Mouse (Mus musculus) adrenal gland, postnatal 14 days (tissue): ENCODE measurements at regions not wholly inside any gene's neighbourhood (a gene's known extent, or its start where the extent isn't known, plus 50 kb on each side); places are given as distances from the start of the nearest gene placed in this dataset.

Experiments
- DNase-seq: peaks from one replicate; pipeline ENCODE4 v3.0.0; 2021; ENCODE audit warnings: mixed read lengths

- DNase-seq = peak; percentile 34
Measured at GRCm38 (mm10) chr4:89446156-89446716, 135.4 kb upstream of the Cdkn2b start.

- no peak for DNase-seq
Measured at GRCm38 (mm10) chr4:89445214-89446155, 134.6 kb upstream of the Cdkn2b start.

- DNase-seq = no peak
Measured at GRCm38 (mm10) chr4:89442526-89442925, 131.7 kb upstream of the Cdkn2b start.

DNA sequence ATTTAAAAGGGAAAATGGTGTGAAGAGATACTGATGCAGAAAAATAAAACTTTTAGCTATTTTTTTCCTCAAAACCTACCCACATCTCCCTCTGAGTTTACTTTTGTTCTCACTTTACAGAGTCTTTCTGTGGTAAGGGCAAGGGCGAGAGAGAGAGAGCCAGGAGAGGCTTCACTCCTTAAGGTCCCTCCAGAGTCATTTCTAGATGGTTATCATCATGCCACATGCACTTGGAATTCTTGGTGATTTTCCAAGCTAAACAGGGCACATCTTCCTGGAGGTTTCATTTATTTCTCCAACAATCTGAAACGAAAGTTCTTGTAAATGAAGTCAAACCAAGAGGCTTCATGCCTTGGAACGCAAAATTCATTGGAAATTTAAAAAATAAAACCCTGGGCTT, 130.0 kb upstream of the Cdkn2b start:
- no peak for DNase-seq

DNA sequence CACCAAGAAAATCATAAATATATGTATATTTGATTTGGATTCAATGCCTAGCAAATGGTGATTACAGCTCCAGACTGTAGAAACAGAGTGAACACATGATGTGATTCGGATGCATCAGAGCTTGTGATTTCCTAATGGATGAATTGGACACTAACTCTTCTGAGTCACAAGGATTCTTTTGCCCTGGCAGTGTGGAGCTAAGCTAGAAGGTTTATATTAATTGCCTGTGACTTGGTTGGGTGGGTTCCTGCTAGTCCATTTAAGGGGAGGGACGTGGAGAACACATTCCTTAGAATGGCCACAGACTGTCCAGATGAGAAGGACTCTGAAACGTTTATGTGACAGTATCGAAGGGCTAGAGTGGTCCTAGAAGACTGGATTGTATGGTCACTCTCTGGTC, 129.5 kb upstream of the Cdkn2b start:
- DNase-seq = no peak

- DNase-seq = no peak
Measured at GRCm38 (mm10) chr4:89438665-89439064, 127.8 kb upstream of the Cdkn2b start.

DNA sequence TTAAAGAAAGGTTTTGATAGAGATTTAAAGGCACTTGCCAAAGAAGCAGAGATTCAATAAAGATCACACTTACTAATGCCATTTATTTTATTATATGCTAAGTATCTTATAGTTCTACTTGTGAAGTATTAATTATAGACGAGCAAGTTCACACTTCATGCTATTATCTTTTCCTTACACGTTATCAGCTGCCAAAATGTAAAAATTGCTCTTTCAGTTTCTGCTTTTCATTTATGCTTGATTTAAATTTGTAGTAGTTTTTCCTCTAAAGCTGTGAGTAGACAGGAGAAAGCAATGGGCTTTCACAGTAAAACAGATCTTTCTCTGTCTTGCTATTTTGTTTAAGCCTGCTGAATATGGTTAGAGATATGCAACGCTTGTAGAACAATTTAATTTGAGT, 125.9 kb upstream of the Cdkn2b start:
- no peak for DNase-seq

DNA sequence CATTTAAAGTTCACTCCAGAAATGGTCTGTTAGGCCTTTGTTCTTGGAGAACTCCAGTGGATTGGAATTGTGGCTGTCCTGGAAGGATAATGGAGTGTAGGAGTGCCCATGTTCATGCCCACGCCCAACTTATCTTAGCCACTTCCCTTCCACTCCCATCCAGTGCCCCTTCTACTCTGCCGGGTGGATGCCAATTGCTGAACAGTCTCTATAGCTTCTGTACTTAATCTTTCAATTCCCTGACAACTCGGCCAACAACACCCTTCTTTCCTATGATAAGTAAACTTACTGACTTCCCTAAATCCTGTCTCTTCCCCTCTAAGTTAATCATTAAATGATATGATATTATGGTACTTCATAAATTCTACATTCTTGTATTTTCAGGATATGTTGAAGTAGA, 123.3 kb upstream of the Cdkn2b start:
- no peak for DNase-seq

- no peak for DNase-seq
Measured at GRCm38 (mm10) chr4:89433528-89433927, 122.7 kb upstream of the Cdkn2b start.

- no peak for DNase-seq
Measured at GRCm38 (mm10) chr4:89431520-89431919, 120.7 kb upstream of the Cdkn2b start.

GRCm38 (mm10) chr4:89428465-89428864, 117.6 kb upstream of the Cdkn2b start:
- no peak for DNase-seq

GRCm38 (mm10) chr4:89427345-89428293, 116.8 kb upstream of the Cdkn2b start:
- DNase-seq = peak; percentile 76

GRCm38 (mm10) chr4:89425916-89426315, 115.1 kb upstream of the Cdkn2b start:
- no peak for DNase-seq

DNA sequence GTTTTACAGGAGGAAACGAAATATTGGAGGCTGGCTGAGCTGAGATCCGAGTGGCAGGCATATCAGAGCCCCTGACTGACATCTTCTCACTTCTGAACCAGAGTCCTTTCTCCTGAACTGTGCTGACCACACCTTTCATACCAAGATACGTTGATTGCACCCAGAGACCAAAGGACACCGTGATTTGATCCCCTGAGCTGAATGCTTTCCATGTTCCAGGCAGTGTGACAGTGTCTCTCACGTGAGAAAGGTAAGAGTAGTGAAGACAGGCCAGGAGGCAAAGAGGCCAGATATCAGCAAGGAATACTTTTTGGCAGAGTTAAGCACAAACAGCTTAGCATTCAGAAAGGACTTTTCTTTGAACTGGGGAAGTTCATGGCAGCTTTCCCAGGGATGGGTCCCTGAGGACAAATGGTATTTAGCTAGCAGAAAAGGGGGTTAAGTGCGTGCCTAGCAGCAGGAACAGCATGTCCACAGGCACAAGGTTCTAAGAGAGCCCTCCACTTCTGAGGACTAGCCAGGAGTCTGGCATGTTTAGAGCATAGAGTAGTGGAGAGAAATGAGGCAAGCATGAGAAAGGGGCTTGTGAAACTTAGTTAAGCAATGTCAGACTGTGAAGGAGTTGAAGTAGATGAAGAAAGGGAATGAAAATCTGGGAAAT, 111.0 kb upstream of the Cdkn2b start:
- DNase-seq = peak; percentile 78

GRCm38 (mm10) chr4:89420868-89421267, 110.0 kb upstream of the Cdkn2b start:
- DNase-seq = no peak

GRCm38 (mm10) chr4:89419507-89419906, 108.7 kb upstream of the Cdkn2b start:
- no peak for DNase-seq

- DNase-seq = no peak
Measured at GRCm38 (mm10) chr4:89405624-89406167, 94.9 kb upstream of the Cdkn2b start.

DNA sequence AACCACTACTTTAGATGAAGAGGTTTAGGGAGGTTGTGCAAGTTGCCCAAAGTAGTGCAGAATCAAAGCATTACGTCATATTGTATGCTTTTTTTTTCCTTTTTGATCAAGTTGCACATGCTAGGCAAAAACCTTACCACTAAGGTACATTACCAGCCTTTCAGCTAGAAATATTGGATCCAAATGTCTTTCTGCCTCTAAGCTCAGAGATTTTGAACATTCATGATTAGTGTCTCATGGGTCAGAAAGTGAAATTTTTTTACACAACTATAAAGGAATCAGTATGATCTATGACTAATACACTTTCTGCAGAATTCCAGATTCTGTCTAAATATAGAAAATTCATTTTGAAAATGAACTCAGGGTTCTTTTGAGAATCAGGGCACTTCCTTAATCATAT, 92.3 kb upstream of the Cdkn2b start:
- DNase-seq = no peak

DNA sequence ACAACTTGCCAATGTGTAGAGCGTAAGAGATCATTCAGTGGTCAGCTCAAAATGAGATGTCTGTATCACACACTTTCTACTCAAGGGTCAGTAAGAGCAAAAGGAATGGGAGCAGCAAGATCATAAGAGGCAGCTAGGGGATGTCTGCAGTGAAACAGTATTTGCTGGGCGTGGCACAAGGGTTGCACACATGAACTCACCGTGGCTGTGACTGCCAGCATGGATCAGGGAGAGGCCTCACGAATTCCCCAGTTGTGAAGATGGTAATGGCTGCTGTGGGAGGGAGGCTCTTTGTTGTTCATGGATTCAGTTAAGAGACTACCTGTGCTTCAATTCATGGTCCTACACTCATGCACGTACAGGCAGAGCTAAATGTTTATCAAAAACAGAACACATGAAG, 91.5 kb upstream of the Cdkn2b start:
- DNase-seq = no peak

DNA sequence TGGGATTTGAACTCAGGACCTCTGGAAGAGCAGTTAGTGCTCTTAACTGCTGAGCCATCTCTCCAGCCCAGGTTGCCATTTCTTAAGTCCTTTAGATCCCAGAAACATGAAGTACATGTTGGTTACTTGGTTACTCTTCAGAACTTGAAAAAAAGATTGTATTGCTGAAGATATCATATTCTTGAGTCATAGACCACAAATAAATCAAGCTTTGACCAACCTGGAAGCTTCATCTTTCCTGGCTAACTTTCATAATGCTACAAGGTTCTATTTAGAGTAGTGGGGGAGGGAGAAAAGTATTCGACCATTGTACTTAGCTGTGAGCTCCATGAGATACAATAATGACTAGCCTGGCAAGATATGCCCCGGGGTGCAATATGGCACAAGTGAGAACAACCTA, 90.9 kb upstream of the Cdkn2b start:
- DNase-seq = no peak

DNA sequence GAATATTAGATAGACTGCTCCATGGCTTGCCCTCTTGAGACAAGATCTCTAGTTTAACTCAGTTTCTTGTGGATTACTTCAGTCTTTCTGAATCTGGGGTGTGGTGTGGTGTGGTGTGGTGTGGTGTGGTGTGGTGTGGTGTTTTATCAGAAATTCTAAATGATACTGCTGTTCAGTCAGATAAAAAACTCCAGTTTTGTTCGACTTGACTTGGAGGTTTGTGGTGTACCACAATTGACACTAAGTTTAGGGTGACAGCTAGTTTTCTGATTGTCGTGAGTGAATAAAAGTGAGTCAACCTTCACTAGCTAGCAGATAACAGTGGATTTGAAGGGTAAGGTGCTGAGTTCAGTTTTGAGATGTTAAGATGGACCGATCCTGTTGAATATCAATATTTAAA, 89.5 kb upstream of the Cdkn2b start:
- DNase-seq = no peak

GRCm38 (mm10) chr4:89399277-89399676, 88.4 kb upstream of the Cdkn2b start:
- DNase-seq = no peak
